Mouse (Mus musculus): ENCODE measurements around the gene Map3k5.

GRCm38 (mm10) chr10:19945651-19946050, 11.4 kb downstream of the Map3k5 start:
- TF ChIP-seq CTCF (IDR thresholded peaks at IDR 0.05; ENCODE audit: insufficient read depth, low read length) = no peak
- no peak for TF ChIP-seq POLR2A (IDR thresholded peaks at IDR 0.05; ENCODE audit: borderline replicate concordance, extremely low read depth, low read depth, low read length)

All from lung, adult 2 months (tissue).